Mouse (Mus musculus): Measurements from ENCODE around the gene Kdm3a. TPM values are rescaled to one million over a fixed set of nuclear protein-coding genes. Genes with fewer than 3 reads are reported as not detected.

The Kdm3a gene
- 10 to 100 TPM; 27.3 to 53.0 (median 38.4) TPM for total RNA-seq (2022)

DNA sequence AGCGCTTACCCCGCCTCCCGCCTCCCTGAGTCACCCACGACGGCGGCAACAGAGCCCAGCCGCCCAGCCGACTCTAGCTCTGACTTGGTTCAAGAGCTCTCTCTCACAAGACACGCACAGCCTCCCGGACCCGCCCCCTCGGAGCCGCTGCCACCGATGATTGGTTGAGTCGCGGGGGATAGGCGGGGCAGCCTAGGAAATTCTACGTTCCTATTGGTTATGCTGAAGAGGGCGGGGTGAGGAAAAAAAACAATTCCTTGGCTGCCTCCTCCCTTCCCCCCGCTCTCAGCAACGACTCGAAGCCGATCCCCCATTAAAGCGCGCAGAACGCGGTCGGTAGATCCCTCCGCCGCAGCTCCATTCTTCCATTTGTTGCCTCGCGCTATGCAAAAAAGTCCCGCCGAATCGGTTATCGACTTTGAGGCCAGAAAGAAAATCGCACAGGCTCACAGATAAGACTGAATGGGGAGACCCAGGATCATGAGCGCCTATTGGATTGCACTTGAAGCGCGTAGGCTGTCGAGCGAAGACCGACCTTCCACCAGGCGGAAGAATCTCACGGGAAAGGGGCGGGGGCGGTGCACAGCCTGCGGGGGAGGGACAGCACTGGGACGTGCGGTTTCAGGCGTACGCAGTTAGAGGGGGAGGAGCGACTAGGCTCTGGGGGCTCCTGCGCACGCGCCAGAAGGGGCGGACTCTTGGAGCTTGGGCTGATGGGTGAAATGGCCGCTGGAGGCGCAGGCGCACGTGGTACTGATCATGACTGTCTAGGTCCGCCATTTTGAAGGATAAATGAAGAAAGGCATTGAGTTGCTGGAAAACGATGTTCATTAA is at the start of gene Kdm3a:
TSS of gene Kdm3a (minus strand) at position 162 of the 834 bp plus-strand sequence.
- peak; percentile 99 for DNase-seq

DNA sequence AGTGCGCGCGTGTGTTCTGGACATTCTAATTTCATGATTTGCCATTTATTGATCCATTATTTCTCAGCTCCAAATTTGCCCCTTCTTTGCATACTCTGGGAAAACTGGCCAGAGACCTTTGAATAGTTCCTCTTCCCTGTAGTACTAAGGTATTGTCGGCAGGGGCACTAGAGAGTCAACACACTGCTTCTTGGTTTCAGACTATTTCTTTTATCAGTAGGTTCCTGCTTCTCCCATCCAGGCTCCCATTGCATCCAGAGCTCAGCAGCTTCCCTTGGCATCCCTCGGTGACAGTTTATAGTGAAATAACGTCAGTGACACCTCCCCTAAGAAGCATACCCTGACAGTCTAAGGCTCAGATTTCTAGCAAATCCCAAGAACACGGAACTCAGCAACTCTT is 46.1 kb upstream of the Kdm3a start:
- DNase-seq: no peak

DNA sequence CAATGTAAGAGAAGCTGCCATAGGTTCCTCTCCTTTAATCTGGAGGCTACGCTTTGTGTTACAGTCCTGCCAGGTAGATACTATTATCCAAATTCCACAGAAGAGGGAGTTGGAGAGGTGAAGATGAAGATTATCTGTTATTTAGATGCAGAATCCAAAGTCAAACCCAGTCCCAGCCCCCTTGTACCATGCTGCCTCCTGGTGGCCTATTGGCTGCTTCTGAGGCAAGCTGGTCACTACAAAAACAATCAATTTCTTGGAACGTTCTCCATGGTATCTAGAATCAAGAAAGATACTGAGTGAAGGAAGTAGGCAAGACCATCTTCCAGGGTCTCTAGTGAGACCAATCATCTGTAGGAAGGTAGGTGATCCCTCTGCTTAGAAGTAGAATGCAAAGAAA is 40.4 kb upstream of the Kdm3a start:
- DNase-seq: peak; percentile 3

DNA sequence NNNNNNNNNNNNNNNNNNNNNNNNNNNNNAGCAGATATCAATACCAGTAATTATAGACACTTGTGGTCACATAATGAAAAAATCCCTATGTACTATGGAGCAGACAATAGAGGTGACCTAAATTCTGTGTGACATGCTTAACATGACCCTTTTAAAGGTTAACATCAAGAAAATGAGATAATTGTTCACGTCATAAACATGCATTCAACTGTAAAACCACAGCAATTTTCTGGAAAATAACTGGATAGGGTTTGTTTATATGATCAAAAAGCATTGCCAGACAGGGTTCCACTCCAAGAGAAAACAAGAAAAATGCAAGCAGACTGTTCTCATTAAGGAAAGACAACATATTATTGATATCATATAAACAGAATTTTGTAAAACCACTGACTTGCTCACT is 31.7 kb upstream of the Kdm3a start:
- no peak for DNase-seq

DNA sequence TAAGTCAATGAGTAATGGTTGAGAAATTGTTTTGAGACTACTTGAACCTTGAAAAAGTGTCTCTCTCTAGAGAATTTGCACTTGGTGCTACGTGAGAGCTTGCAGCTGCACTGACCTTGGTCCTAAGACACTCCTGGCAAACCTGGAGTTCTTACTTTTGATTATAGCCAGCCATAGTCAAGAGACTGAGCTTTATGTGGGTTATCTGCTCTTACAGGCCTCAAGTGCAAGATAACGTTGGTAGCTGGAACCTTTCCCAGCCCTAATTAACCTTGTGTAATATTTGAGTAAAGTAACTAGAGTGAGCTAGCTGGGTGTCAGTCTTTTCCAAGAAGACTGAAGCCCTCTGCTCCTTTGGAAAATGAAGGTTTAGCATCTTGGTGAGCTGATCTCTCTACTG is 25.5 kb upstream of the Kdm3a start:
- DNase-seq: no peak

DNA sequence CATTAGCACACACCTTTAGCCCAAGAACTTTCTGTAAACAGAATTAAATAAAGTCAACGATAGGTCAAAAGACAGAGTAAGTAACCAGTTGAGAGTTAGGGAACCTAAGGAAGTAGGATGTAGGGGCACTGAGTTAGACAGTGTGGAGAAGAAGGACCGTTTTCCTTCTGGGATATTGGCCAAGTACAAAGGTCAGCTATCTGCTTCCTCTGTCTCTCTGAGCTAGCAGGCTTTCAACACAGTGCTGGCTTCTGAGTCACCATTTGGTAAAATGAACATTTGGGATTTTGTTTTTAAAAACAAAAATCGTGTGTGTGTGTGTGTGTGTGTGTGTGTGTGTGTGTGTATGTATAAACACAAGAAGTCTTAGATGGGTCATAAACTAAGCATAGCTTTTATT is 23.0 kb upstream of the Kdm3a start:
- DNase-seq: no peak

DNA sequence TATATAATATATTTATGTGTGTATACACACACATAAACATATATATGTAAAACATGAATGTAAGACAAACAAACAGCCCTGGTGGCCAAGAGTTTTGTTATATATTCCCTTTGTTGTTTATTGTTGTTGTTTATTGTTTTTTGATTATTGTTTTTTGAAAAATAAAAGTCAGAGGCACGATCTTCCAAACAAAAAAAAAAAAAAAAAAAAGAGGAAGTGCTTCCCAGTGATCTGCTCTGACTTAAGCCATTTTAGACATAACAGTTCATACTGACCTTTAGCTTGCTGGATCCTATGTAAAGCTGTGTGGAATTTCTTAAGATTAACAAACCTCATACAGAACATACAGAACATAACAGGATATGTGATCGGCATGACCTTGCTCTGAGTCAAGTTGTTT is 19.1 kb upstream of the Kdm3a start:
- DNase-seq: no peak

DNA sequence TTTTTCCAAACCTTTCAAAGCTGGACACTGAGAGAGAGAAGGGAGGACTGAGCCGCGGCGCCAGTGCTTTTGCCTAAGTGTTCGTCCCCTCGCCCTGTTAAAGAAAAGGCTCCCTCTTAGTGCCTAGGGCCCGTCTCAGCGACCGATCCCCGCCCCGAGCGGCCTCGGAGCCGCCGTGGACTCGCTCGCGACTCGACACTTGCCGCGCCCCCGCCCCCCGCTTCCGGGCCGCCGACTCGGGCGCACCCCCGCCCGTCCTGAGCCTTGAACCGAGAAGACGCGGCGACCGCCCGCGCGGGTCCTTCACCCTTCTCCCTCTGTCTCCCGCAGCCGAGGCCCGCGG is 333 bp downstream of the Kdm3a start:
- no peak for DNase-seq

DNA sequence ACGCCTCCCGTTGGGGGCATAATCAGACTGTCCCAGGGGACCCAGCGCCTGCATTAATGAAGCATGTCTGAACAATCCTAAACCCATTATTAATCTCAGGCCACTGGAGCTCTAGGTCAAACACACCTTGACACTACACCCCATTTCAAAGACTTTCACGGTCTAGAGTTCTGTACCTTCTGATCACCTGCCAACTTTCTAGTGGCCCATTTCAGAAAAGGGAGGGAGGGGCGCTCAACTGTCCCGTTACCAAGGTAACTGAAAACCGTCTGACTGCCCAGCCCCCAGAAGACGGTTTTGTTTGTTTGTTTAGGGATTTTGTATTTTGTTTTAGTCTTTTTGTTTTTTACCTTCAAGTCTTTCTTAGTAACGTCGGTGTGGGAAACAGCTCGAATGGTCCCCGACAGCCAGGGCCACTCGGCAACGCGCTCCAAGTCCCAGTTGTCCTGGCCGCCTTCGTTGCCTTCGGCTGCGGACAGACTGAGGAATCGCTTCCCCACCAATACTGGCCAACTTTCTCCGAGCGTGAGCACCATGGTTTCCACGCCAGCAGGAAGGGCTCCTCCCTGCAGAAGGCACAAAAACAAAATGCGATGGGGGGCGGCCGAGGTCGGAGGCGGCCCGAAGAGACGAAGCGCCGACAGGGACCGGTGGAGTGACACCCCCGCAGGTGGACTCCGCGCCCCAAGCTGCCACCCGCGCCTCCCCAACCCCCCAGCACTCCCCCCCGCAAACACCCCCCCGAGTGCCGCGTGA is 906 bp downstream of the Kdm3a start:
- peak; percentile 49 for DNase-seq

DNA sequence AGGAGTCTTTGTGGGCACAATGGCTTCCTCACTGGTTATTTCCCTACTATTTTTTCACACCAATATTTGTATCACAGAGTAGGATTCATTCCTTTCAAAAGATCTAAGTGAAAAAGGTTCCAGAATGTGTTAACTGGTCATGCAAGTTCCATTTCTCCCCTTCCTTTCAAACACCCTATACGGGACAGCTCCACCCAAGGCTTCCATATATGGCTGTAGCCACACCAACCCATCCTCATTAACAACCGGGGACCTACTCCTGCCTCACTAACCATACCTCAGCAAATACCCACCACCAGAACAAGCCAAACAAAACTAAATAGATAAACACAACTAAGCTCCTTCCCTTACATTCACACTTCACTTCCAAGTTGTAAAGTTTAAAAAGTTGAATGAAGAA is 1.6 kb downstream of the Kdm3a start:
- DNase-seq: no peak

DNA sequence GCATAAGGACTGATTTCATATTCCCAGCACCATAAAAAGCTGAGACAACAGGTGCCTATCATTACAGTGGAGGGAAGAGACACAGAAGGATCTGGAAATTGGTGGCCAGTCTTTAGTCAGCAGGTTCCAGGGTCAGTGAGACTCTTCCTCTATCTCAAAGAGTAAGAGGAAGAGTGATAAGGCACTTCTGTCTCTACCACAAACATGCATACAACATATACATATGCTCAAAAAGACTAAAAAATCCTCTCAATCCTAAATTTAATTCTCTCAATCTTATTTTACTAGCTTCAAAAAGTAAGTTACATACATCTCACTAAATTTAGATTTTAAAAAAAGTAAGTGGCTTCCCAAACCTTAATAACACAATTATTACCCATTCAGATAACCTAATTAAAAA is 5.5 kb downstream of the Kdm3a start:
- no peak for DNase-seq

DNA sequence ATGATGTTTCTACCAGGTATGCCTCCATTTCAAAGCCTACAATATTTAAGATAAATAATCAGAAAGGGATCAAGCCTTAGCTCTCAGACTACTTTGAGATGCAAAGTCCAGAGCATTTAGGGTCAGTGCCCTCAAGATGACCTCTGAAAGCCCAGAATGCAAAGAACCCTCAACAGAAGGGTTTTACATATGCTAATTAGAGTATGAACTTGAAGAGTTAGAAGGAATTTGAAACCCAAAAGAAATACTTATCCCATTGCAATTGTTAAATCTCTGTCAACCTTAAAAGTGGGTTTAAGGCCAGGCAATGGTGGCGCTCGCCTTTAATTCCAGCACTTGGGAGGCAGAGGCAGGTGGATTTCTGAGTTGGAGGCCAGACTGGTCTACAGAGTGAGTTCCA is 6.8 kb downstream of the Kdm3a start:
- DNase-seq: no peak

DNA sequence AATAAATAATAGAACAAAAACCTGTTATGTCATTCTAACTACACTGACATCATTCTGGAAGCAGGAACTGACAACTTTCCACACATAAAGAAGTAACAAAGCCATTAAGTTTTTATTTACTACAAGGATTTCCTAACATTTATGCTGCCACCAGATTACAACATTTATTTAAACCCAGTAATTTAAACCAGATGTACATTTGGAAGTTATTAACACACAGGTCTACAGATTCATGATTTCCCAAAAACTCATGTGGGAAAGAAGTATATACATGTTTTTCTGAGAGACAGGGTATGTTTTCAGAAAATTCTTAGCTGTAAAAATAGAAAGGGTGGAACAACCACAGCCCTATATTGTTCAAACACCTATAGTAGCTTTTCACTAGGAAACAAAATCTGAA is 8.1 kb downstream of the Kdm3a start:
- no peak for DNase-seq

DNA sequence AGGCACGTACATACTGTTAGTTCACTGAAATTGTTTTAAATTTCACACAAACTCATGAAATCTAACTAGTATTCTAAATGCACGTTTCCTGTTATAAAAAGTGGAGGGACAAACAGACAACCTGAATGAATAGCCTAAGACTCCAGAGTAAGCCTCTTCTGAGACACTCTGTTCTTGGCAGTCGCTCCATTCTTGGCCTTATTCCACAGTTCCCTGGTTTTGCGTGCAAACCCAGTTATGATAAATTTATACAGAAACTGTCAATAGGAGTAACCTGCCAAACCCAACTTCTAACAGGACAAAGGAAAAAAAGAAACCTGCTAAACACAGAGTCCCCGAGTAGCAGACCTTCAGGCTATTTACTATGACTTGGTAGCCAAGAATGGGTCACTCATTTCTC is 10.8 kb downstream of the Kdm3a start:
- DNase-seq: peak; percentile 6

DNA sequence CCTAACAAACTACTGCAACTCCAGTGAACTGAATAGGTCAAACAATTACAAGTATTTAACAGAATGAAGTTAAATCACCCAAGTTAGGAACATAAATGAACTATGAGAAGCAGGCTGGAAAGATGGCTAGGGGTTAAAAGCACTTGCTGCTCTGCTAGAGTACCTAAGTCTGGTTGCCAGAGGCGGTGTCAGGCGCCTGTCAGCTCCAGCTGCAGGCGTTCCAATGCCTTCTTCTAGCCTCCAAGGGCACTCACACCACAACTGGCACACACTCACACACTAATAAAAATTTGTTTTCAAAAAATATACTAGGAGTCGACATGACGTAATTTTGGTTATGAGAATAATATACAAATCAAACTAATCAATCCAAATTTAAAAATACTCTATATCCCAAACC is 11.2 kb downstream of the Kdm3a start:
- no peak for DNase-seq

DNA sequence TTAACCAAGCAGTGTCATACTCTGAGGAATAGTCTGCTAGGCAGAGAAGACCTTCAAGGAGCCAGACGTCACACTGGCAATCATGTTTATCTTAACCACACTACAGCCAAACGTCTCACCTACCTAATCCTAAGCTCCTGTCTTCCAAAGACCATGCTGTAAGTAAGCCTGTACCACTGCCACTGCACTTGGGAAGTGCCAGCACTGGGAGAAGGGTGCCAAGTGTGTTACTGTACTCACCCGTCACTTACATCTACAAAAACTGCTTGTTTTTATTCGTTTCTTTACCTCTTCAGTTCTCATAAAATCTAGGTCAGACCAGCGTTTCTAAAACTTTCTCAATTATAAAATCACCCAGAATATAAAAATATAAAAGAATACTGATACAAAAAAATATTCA is 15.8 kb downstream of the Kdm3a start:
- no peak for DNase-seq

DNA sequence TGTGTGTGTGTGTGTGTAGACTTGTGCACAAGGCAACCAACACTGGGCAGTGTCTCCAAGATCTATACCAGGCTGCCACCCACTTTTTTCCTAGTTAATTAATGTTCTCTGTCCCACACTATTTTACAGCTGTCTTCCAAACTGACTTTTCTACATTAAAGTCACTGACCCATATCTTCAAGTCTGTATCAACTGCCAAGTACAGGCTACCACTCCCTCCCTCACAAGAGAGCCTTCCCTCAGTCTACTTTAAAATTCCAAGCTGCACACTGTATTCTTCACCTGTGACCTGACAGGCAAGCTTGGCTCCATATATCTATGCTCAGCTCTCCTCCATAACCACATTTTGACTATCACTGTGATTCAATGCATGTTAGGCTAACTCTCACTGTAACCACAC is 19.6 kb downstream of the Kdm3a start:
- DNase-seq: no peak

DNA sequence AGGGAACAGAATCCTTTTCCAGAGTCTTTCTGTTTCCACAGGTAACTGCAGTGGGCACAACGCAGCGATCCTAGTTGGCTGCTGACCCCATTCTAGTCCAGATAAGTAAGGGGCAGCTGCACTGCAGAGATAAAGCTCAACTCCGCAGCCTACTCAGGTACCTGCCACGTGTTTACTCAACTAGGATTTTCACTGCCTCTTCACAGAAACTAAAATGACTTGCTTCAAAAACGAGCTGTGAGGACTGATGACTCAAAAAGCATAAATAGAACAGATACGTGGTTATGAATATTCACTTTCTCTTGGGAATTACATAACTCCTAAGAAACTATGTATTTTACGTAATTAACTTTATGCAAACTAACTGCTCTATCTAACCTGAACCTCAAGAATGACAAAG is 22.8 kb downstream of the Kdm3a start:
- no peak for DNase-seq

DNA sequence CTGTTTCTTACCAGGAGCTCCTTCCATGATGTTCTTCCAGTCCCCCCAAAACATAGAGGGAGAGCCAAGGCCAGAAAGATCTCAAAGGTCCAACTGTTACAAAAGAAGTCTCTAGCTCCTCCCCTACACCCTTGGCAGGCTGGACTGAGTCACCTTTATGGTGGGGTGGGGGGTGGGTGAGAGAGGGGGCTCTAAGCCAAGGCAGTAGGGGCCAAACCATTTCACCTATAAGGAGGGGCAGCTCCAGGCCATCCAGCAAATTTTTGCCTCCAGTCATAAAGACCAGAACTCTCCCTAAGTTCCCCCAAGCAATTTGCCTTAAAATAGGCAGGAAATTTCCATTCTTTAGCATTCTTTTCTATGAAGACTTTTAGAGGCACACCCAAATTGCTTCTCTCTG is 23.8 kb downstream of the Kdm3a start:
- DNase-seq: no peak

DNA sequence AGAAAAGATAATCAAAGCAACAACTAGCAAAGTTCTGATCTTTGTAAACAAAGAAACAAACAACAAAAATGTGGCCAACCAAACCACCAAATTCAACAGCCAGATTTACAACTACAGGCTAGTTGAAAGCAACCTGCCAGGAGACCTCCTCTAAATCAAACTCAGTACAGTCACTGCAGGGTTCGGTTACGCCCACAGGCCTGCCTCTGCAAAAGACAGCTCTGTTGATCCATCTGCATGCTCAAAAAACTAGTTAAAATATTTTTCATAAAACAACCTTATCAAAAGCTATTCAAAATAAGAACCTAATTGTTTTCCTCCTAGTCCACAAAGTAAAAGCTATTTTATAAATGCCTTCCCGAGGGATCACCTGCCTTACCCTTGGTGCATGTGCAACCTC is 25.0 kb downstream of the Kdm3a start:
- DNase-seq: no peak

DNA sequence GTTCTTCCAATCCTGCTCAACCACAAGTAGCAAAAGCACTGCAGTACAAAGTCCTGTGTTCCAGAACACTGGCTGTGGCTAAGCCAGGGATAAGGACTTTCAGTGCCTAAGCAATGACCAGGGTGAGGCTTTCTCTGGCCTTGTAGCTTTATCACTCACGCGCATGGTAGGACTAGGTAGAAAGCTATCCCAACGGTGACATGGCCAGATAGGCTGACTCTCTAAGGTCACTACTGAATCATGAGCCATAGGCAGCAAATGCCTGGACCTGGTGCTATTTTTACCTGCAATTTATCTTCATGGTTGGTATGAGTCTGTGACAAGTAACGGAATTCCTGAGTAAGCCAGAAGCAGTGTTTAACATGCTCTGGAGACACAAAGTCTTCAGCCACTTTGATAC is 42.6 kb downstream of the Kdm3a start:
- peak; percentile 19 for DNase-seq

DNA sequence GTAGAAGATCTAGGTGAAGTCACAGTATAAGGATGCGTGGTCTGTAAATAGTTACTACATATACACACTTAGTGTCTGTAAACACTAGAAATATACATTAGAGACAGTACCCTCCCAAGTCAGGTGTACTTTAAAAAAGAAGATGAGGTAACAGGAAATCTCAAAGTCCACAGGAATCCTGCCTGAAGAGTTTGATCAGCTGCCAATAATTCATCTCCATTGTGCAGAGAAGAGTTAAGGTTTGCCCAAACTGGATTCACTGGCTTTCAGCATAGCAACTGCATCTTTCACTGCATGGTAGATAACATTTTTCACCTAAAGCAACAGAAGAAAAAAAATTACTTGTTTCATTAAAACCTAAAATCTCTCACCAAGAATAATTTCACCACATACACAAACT is 43.4 kb downstream of the Kdm3a start:
- no peak for DNase-seq

DNA sequence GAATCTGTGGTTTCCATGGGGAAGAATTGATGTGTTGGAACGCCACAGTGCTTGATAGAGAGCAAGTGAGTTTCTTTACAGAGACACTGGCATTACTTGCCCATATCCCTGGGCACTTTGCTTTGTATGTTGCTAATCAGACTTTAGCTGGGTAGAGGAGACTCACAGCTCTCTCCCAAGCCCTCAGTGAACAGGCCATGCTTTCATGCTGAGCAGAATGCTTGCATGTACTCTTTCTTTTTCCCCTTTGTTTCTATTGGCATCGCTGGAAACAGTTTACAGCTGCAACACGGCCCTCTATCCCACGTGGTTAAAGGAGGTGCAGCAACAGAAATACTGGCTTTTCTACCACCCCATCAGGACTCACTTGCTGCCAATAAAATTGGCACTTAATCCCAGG is 49.6 kb downstream of the Kdm3a start:
- no peak for DNase-seq

DNA sequence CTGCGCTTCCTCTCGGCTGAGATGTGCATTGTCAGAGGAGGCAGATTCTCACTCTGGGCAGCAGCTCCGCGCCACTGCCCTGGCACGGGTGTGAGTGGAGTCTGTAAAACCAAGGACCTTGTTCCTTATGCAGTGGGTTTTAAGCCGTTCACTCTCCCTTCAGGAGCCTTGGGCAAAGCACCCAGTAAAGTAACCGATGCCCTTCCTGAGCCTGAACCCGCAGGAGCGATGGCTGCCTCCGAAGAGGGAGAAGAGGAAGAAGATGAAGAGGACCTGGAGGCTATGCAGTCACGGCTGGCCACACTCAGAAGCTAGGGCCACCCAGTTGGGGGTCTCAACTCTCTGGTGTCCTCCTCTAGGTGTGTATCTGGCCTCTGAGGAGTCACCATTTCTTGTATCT is 53.3 kb downstream of the Kdm3a start:
- DNase-seq: no peak
